In genomic region chr4:148691185-148691584, GRCm38 (mm10) we compare ENCODE assay signal across 23 mouse cellular contexts. TPM values are rescaled to one million over a fixed set of nuclear protein-coding genes. Genes with fewer than 3 reads are reported as not detected.
DNase-seq lines count a peak whose midpoint lies in the region; ATAC-seq and TF ChIP-seq lines count a peak whose summit lies in the region.
"Had no signal": no experiment of that assay in that cellular context is flagged by ENCODE, and none has a peak within 500 bp of the region (broad histone marks: within the 10 kb centered on the region; RNA-seq: fewer than 3 reads in every experiment).

No protein-coding gene starts in this region.

- no peak for TF ChIP-seq CTCF in intestine, postnatal 0 days (IDR thresholded peaks at IDR 0.05; ENCODE audit: low read depth)
- TF ChIP-seq CTCF in small intestine, adult 2 months (IDR thresholded peaks at IDR 0.05; ENCODE audit: extremely low read depth, insufficient read length, insufficient replicate concordance, low read depth, low read length), result no peak

- no peak overlapping the region for H3K4me2 ChIP-seq in intestine, embryonic 15.5 days (replicated peaks)
- H3K4me2 ChIP-seq in intestine, embryonic 16.5 days (ENCODE audit: low read depth, low read length), result no peak overlapping the region
- no peak overlapping the region for H3K4me2 ChIP-seq in intestine, postnatal 0 days (replicated peaks; ENCODE audit: low read depth)
- H3K4me2 ChIP-seq in forebrain, embryonic 12.5 days, result no peak overlapping the region

- H3K9me3 ChIP-seq in intestine, embryonic 15.5 days, result no peaks in the 10 kb centered on the region
- H3K9me3 ChIP-seq in intestine, embryonic 16.5 days (ENCODE audit: control insufficient read depth, low read length), result no peaks in the 10 kb centered on the region
- H3K9me3 ChIP-seq in intestine, postnatal 0 days (ENCODE audit: control insufficient read depth), result no peaks in the 10 kb centered on the region
- no peaks in the 10 kb centered on the region for H3K9me3 ChIP-seq in forebrain, embryonic 12.5 days

- no peak for DNase-seq in spleen, postnatal 14 days (ENCODE audit: low spot score in 2 of 2)
- no peak for DNase-seq in urinary bladder, postnatal 25 days (ENCODE audit: low spot score)
- no peak for DNase-seq in ovary, postnatal 10 days (ENCODE audit: low spot score)
- DNase-seq: adrenal gland, adult 2 months; adrenal gland, adult 8-10 months; adrenal gland, postnatal 10 days; adrenal gland, postnatal 14 days; adrenal gland, postnatal 25 days; adrenal gland, postnatal 36 days; B cell, adult 2 months; cerebellum, adult 11 months; cerebellum, adult 11-12 months had no signal

- H3K9ac ChIP-seq in intestine, embryonic 15.5 days, result no peak overlapping the region
- no peak overlapping the region for H3K9ac ChIP-seq in intestine, embryonic 16.5 days (ENCODE audit: low read depth, low read length)
- no peak overlapping the region for H3K9ac ChIP-seq in intestine, postnatal 0 days (ENCODE audit: low read depth, low read length)
- H3K9ac ChIP-seq in forebrain, embryonic 12.5 days, result no peak overlapping the region

- H3K4me3 ChIP-seq in intestine, embryonic 15.5 days (replicated peaks), result no peak overlapping the region
- no peak overlapping the region for H3K4me3 ChIP-seq in intestine, embryonic 16.5 days (ENCODE audit: low read length)
- no peak overlapping the region for H3K4me3 ChIP-seq in intestine, postnatal 0 days (ENCODE audit: low read depth, low read length)
- no peak overlapping the region for H3K4me3 ChIP-seq in small intestine, adult 2 months (ENCODE audit: low read depth, low read length)
- H3K4me3 ChIP-seq in forebrain, embryonic 12.5 days (replicated peaks), result no peak overlapping the region

- no peak overlapping the region for H3K27ac ChIP-seq in intestine, embryonic 15.5 days
- H3K27ac ChIP-seq in intestine, embryonic 16.5 days (ENCODE audit: low read length), result peak overlapping the region; percentile 24; the same call in 1 of the 2 replicates
- no peak overlapping the region for H3K27ac ChIP-seq in intestine, postnatal 0 days (ENCODE audit: low read depth, low read length)
- peak overlapping the region; percentile 83 for H3K27ac ChIP-seq in small intestine, adult 2 months (ENCODE audit: insufficient read depth, low read depth, low read length)
- no peak overlapping the region for H3K27ac ChIP-seq in forebrain, embryonic 12.5 days

- 53% methylated on average over 4 of the region's 4 CpGs for WGBS in intestine, embryonic 15.5 days
- 57% methylated on average over 4 of the region's 4 CpGs for WGBS in intestine, embryonic 16.5 days
- WGBS in intestine, postnatal 0 days, result 26% methylated on average over 4 of the region's 4 CpGs
- WGBS in small intestine, adult 2 months, result 25% methylated on average over 4 of the region's 4 CpGs
- WGBS in forebrain, embryonic 12.5 days, result 82% methylated on average over 4 of the region's 4 CpGs

- TF ChIP-seq POLR2A in small intestine, adult 2 months (IDR thresholded peaks at IDR 0.05; ENCODE audit: low read depth, low read length), result no peak

- ATAC-seq in intestine, embryonic 15.5 days, result peak; percentile 51
- peak; percentile 62 for ATAC-seq in intestine, embryonic 16.5 days
- peak; percentile 63 for ATAC-seq in intestine, postnatal 0 days
- ATAC-seq in forebrain, embryonic 12.5 days (ENCODE audit: low FRiP score), result no peak
- ATAC-seq: activated CD4-positive, CD25-positive, alpha-beta regulatory T cell, adult 4 months; CD4-positive, CD25-positive, alpha-beta regulatory T cell, adult 4 months; Patski had no signal

- H3K27me3 ChIP-seq in intestine, embryonic 15.5 days (replicated peaks), result no peaks in the 10 kb centered on the region
- H3K27me3 ChIP-seq in intestine, embryonic 16.5 days (replicated peaks; ENCODE audit: control insufficient read depth, insufficient read depth, low read length), result no peaks in the 10 kb centered on the region
- H3K27me3 ChIP-seq in intestine, postnatal 0 days (replicated peaks; ENCODE audit: control insufficient read depth, insufficient read depth, low read length), result no peaks in the 10 kb centered on the region
- H3K27me3 ChIP-seq in small intestine, adult 2 months (ENCODE audit: control insufficient read depth, insufficient read depth, low read length), result no peaks in the 10 kb centered on the region
- H3K27me3 ChIP-seq in forebrain, embryonic 12.5 days, result 0 out of 2 replicates have a peak, but pooled peaks cover 8% of the 10 kb centered on the region
- H3K27me3 ChIP-seq: Patski had no signal

- H3K36me3 ChIP-seq in intestine, embryonic 15.5 days, result no peaks in the 10 kb centered on the region
- no peaks in the 10 kb centered on the region for H3K36me3 ChIP-seq in intestine, embryonic 16.5 days (ENCODE audit: control insufficient read depth, insufficient read depth, low read length)
- H3K36me3 ChIP-seq in intestine, postnatal 0 days (ENCODE audit: control insufficient read depth, insufficient read depth), result no peaks in the 10 kb centered on the region
- H3K36me3 ChIP-seq in small intestine, adult 2 months (ENCODE audit: control insufficient read depth, insufficient read depth, low read length), result no peaks in the 10 kb centered on the region
- no peaks in the 10 kb centered on the region for H3K36me3 ChIP-seq in forebrain, embryonic 12.5 days (replicated peaks)
- H3K36me3 ChIP-seq: G1E had no signal

- H3K4me1 ChIP-seq in intestine, embryonic 15.5 days (replicated peaks), result peaks cover 7% of the 10 kb centered on the region
- H3K4me1 ChIP-seq in intestine, embryonic 16.5 days (ENCODE audit: control insufficient read depth, insufficient read depth, low read length), result peaks cover 15% of the 10 kb centered on the region
- H3K4me1 ChIP-seq in intestine, postnatal 0 days (replicated peaks; ENCODE audit: control insufficient read depth, insufficient read depth, low read length), result peaks cover 4% of the 10 kb centered on the region; the same call in 1 of the 2 replicates
- H3K4me1 ChIP-seq in small intestine, adult 2 months (ENCODE audit: control insufficient read depth, insufficient read depth, insufficient read length, low read length), result peaks cover 32% of the 10 kb centered on the region
- H3K4me1 ChIP-seq in forebrain, embryonic 12.5 days, result peaks cover 11% of the 10 kb centered on the region

RNA-seq across cellular contexts. Expression of gene Gm572, which starts 48.1 kb away (rescaled TPM):
- polyA plus RNA-seq in intestine, embryonic 15.5 days (2015; fragmentation: Nextera tagmentation; extraction: Ambion mirVana), result not detected in 2 replicates
- polyA plus RNA-seq in intestine, embryonic 16.5 days (2015; fragmentation: Nextera tagmentation; extraction: Ambion mirVana), result not detected in 2 replicates
- not detected in 2 replicates for polyA plus RNA-seq in intestine, postnatal 0 days (2015; fragmentation: Nextera tagmentation; extraction: Ambion mirVana)
- 0.08 TPM in 1 of 2 replicates, not detected in the other for polyA plus RNA-seq in small intestine, adult 2 months (2012; rRNA removed)
- not detected in 2 replicates for polyA plus RNA-seq in forebrain, embryonic 12.5 days (2016; fragmentation: Nextera tagmentation; extraction: Ambion mirVana)
- polyA plus RNA-seq: activated CD4-positive, CD25-positive, alpha-beta regulatory T cell, adult 4 months; brain, embryonic 14.5 days; C2C12; CD4-positive, CD25-positive, alpha-beta regulatory T cell, adult 4 months; G1E; Patski had no signal

Comparison
In these comparisons a context has a peak if more than half of its experiments do, and no peak if none do; other contexts are left out.
1. H3K27ac ChIP-seq: peak in intestine, embryonic 16.5 days (single experiment) and small intestine, adult 2 months (single experiment); none in intestine, embryonic 15.5 days (single experiment), intestine, postnatal 0 days (single experiment) and forebrain, embryonic 12.5 days (single experiment).